Mouse (Mus musculus) heart, postnatal 25 days (tissue): ENCODE data around the gene Cdk5r1. TPM values are rescaled to one million over a fixed set of nuclear protein-coding genes. Genes with fewer than 3 reads are reported as not detected.

Experiments used
- DNase-seq: peaks from one replicate; pipeline ENCODE4 v3.0.0; 2022; ENCODE audit warnings: low spot score
- intact Hi-C: fragments of 180-260 bp; cut with DNase I; formaldehyde crosslinking; loops from one replicate; pipeline ENCODE4 v1.15.1; 2025
- total RNA-seq, 2 experiments: library from RNA; stranded (reverse); gene quantifications; 2 replicates each; pipeline ENCODE4 v1.2.3; 2021

Gene Cdk5r1
- total RNA-seq, 2 experiments from 2014 or later = 1.7 to 2.4 TPM

DNA sequence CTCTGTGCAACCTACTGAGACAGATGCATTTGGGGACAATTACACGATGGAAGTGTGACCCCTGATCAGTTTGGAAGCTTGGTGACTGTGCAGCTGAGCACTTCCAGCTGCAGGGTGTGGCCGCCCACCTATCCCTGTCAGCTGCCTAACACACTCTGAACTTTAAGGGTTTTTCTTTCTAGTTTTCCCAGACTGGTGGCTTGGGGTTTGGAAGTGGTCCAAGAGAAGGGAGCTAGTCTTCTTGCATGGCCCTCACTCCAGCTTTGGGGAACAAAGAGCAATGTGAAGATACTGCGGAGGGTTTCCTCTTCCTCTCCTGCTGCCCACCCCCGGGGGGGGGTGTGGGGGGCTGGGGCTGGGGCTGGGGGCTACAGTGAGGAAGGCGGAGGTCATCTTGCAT lies 2.6 kb downstream of the Cdk5r1 start:
- intact Hi-C loops = loop anchor here (5.0 kb wide), 2 partner anchors 43 to 123 kb away; no protein-coding TSS in a partner anchor
- DNase-seq = no peak

DNA sequence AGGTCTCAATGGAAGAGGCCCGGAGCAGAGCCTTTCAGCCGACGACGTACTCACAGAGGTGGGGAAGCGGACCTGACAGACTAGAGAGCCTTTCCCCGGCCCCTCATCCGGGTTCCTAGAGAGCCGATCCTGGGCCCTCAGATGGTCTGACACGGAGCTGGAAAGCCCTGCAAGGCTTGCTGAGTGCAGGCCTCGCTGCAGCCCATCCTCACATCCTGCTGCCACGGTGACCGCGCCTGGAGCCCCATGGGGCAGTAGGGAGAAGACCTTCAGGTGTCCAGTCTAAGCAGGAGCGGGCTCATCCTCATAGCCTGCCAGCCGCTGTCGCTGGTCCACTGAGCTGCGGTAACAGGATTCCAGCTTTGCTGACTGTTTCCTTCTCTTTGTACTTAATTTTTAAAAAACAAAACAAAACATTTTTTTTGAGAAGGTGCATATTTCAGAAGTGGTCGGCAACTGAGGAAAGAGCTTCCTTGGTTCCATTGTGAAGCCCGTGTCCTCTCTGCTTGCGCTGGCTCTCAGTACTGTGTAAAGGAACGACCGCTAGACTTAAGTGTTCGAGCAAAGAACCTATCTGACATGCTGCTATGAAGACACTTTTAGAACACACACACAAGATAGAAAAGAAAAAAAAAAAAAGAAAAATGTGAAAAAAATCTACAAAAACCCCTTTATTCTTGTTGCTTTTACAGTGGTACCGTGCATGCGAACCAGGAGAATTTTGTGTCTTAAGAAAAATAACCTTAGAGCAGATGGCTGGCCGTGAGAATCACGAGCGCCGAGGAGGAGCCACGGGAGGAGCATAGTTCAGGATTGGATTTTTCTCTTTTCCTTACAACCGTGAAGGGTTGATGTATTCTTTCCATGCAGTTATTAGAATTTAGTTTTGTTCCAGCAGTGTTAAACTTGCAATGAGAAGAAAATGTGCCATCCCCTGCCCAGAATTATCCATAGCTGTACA lies 3.4 kb downstream of the Cdk5r1 start:
- DNase-seq = no peak
- intact Hi-C loops = loop anchor here (5.0 kb wide), 2 partner anchors 42 to 122 kb away; no protein-coding TSS in a partner anchor

DNA sequence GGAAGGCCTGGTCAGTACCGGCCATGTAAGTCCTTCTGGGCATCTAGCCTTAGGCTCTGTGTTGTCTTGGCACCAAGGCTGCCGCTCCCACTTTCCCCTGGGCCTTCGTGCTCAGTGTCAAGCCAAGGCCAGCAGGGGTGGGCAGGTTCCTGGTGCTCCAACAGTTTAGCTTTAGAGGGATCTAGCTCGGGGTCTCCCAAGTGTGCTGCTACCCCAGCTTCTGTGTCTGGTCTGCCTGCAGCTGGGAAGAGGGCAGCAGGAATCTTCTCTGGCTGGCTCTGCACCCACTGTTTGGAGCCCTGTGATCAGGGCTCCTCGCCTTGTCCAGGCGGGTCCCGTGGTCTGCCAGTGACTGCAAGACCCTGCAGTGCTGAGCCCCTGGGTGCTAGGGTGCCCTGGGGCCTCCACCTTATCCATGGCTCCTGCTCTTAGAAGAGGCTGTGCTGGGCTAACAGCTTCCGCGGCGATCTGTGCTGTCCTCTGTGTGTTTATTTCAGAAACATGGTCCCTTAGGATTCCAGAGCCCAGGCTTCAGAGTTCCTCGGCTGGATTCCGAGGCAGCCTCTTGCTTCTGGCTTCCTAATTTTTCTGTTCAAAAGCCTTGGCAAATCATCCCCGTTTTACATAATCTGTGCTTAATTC lies 4.7 kb downstream of the Cdk5r1 start:
- DNase-seq = no peak
- intact Hi-C loops = no loop called here

DNA sequence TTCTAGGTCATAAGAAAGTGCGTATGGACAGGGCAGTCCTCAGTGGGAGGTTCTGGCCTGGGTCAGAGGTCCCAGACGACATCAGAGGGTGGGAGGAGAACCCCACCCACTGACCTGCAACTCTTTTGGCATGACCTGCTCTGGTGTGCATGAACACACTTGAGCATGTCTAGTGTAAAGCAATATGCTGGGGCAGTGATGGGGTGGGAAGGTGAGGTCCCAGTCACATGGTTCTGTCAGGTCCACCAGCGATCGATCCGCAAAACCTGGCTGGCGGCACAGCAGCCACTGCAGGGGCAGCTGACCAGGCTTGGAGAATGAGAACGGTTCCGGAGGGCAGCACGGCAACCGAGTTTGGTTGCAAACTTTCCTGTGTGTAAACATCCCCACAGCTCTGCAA lies 5.5 kb downstream of the Cdk5r1 start:
- intact Hi-C loops = no loop called here
- DNase-seq = no peak

DNA sequence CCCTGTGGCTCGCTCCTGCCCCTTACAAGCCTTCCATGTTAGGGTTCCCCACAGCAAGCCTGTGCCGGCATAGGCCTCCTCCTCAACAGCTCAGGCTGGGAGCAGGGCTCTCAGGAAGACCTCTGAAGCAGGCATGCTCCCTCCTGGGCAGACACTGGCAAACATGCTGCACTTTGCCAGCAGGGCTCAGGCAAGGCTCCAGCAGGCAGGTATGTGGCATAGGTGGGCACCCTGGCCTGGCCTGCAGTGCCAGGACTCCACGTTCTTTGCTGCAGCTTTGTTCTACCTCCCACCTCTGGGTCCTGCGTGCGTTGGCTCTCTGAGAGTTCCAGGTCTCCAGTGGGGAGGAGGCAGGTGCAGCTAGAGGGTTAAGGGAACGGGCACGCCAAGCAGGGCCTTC lies 6.1 kb downstream of the Cdk5r1 start:
- intact Hi-C loops = no loop called here
- DNase-seq = no peak

DNA sequence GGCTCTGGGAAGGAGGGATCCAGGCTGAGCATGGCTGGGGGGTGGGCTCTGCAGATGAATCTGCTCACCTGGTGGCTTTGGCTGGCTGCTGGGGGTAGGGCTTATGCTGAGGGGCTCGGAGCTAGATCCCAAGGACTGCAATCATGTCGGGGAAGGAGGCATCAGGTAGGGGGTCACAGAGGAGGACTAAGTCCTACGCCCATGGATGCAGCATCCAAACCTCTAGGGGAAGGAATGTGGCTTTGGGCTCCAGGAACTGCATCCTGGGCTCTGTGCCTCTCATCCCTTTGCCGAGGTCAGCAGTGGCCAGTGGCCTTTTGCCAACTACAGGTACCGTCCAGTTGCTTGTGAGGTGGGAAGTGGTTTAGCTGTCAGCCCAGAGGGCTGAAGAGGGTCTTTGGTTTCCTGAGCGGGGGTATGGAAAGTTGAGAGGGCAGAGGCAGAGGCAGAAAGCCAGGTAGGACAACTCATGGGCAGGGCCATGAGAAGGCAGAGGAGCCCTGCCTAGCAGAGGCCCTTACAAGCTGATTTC lies 6.8 kb downstream of the Cdk5r1 start:
- intact Hi-C loops = no loop called here
- DNase-seq = no peak

DNA sequence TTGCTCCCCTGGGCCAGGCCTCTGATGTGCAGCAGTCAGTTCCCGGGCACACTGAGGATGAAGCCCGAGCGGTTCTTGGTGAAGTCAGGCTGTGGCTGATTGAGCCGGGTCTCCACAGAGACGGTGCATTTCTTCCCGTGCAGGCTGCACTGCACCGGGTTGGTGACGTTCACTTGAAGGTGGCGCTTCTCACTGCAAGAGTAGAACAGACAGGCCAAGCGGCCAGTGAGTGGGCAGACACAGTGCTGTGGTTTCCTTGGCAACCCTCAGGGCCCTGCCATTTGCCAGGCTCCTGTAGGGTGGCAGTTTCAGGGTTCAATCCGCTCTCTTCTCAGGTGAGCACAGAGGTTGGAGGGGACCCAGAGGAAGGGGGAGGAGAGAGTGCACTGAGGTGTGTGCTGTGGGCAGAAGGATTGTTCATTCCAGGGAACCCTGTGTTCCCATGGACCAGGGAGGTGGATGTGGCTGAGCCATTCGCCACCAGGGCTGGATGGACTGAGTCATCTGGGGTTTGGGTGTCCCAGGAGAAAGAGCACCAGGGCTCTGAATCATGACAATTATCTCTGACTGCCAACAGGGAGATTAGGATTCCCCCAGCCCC lies 7.5 kb downstream of the Cdk5r1 start:
- DNase-seq = no peak
- intact Hi-C loops = no loop called here

DNA sequence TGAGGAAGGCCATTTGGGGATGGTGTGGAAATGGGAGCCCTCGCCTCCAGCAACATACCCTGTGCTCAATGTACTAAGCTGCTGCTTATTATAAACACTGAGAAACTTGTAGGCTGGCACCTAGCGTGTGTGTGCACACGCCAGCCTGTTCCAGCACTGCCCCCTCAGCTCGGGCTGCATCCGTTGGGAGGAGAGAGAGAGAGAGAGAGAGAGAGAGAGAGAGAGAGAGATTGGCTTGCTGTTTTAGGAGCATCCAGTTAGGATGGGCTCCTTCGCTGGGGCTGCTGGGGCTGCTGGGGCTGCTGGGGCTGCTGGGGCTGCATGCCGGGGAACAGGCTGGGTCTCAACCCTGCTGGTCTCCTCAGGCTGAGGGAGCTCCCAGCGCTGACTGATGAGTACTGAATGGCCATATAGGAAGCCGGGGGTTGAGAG lies 8.3 kb downstream of the Cdk5r1 start:
- no peak for DNase-seq
- intact Hi-C loops = no loop called here

DNA sequence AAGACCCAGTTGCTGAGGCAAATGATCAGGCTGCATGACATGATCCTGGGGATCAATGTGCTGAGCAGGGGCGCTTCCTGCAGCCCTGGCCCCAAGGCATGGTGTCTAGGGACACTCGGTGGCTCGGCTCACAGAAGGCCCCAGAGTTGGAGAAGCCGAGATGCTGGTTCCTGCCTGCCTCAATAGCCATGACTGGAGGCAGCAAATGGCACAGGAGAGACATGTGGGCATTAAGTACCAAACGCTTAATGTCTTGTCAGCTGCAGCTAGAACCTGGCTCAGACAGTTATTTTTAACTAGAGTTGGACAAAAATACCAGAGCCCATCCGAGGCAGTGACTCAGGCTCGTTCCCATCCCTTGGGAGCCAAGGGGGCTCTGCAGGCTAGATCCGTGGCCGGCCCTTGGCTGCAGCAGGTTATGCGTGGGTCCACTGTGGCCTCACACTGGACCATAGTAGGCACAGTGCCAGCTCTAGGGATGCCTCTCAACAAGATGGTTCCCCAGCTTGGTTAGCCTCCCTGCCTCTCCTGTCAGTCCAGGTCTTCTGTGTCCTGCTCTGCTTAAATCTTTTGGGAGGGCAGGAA lies 8.9 kb downstream of the Cdk5r1 start:
- DNase-seq = no peak
- intact Hi-C loops = no loop called here

DNA sequence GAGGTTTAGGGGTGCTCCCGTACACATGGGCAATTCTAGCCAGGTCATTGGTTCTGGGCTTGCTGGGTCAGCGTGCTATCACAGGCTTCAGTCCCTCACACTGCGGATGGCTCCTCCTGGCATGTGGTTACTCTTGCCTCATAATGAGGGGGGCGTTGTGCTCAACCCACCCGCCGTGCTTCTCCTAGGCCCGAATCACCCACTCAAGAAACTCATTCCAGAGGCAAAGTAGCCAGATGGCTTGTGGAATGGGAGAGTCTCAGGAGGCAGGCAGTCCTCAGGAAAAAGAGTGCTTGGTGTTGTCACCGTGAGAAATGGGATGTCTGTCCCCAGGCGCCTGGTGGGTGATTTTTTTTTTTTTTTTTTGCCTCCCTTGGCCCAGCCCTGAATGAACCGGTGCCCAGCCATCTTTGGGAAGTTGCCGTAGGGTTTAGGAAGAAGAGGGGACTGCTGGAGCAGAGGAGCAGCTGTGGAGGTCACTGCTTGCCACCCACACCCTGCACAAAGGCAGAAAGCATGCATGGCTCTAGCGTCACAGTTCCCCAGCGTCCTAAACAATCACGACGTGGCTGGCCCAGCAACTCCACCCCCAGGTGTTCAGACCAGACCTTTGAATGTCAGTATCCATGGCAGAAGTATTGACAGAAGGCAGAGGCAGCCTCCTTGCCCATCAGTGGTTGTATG lies 11.2 kb downstream of the Cdk5r1 start:
- intact Hi-C loops = no loop called here

DNA sequence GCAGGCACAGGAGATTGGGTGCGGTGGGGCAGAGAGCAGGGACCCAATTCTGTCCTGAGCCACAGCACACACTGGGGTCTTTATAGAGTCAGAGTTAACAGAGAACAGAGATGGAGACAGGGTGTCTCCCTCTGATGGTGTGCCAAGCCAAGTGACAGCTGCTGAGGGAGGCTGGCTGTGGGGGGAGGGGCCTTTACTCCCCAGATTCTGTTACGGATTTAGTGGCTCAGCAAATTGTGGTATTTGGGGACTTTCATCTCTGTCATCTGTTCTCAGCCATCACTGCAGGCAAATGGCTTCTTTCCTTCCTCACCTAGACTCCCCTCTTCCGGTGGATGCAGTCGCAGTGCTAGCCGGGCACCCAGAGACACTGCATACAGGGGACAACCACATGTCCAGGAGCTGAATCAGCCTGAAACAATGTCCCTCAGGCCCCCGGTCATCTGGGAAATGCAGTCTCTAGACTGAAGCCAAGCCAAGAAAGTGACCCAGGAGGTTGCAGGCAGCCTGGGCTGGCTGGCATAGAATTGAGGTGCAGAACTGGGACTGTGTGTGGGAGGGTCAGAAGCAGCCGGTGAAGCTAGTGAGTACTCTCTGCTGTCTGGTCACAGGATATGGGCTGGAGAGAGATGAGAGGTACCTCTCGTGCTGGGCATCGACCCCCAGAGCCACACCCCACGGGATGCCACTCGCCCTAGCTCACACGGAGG lies 12.5 kb downstream of the Cdk5r1 start:
- intact Hi-C loops = no loop called here
- DNase-seq = no peak

More for the DNA sequence above, 11.2 kb downstream of the Cdk5r1 start:
- DNase-seq = no peak

DNA sequence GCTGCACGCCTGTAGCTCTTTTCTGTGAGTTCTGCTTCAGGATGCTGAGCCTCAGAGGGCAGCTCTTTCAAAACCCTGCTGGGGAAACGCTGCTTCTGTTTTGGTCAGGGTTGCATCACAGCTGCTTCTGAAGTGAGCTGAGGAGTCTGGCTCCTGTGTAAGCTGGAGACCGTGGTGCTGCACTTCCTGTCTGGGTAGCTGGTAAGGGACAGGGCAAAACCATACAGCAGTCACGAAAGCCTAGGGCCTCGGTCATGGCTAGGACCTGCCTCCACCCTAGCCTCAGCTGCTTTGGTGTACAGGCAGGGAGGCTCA lies 13.0 kb downstream of the Cdk5r1 start:
- intact Hi-C loops = no loop called here
- no peak for DNase-seq

DNA sequence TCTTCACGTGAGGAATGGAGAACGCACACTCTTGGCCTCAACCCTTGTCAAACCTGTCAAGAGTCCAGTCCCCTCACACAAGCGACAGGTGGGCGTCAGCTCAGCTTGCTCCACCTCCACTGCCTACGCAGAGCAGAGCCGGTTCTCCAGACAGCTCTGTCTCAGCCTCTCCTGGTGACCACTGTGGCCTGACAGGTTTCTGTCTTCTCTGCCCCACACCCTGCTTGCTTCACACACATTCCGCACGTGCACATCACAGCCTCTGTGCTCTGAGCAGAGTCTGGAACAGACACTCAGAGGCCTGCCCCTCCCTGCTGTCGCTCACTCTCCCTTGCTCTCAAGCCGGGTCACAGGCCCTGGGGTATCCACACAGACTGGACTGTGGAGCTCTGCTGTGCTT lies 14.0 kb downstream of the Cdk5r1 start:
- intact Hi-C loops = no loop called here
- DNase-seq = no peak

DNA sequence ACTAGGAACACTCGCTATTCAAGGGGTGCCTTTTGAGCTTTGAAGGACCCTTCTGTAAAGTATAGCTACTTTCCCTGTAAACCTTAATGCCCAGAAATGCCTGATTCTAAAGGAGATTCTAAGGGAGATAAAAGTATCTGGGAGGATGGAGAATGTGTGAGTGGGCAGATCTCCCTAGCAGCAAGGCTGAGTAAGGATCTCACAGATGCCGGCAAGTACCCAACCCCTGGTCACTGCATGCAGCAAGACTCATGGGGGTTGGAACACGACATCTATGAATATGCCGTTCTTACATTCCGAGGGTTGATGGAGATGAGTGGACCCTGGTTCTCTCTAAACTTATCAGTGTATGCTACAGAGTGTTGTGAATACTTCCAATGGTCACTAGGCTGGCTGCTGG lies 16.4 kb downstream of the Cdk5r1 start:
- DNase-seq = no peak

DNA sequence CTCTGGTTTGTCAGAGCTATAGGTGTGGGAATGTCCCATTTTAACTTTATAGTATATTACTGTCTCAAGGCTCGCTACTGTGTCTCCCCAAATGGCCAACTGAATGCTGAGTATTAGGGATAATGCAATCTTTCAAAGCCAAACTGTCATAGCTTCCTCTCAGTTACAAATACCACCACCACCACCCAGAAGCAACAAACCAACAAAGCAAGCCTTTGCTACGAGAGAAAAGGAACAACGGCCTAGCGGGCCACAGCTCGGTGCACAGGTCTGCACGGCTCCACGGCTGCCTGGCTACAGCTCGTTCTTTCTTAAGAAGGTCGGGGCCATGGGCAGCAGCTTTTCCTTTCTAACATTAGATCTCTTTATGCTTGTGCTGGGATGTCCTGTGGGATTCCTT lies 18.0 kb downstream of the Cdk5r1 start:
- intact Hi-C loops = no loop called here
- DNase-seq = no peak

More for the DNA sequence above, 16.4 kb downstream of the Cdk5r1 start:
- intact Hi-C loops = no loop called here

DNA sequence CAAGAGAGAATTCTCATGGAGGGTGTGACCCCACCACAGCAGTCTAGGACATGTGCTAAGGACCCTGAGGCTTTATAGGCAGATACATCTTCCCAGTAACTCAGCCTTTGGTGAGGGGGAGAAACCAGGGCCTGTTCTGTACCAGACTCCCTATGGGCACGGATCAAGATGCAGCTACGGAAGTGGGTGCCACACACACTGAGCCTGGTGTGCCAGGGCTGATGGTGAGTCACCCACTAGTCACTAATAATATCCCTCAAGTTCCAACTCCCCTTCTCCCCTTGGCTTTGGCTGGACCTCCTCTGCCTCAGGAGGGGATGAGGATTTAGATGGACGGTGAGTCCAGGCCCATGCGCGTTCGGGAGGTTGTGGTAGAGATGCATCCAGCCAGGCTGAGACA lies 19.1 kb downstream of the Cdk5r1 start:
- no peak for DNase-seq
- intact Hi-C loops = no loop called here

DNA sequence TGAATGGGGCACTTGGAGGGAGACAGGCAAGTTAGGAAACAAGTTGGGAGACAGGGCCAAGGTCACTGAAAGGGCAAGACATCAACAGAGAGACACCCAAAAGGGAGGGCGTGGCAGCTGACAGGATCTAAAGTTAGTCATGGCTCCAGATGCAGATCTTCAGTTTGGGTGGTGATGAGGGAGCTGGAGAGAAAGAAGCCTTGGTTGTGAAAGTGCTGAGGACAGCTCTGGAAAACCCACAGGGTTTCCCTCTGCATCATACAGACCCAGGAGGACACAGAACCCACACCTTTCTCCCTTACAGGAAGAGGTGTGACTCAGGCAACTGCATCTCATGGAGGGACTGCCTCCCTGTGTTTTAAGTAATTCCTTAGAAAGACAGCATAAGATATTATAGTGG lies 19.8 kb downstream of the Cdk5r1 start:
- intact Hi-C loops = no loop called here

DNA sequence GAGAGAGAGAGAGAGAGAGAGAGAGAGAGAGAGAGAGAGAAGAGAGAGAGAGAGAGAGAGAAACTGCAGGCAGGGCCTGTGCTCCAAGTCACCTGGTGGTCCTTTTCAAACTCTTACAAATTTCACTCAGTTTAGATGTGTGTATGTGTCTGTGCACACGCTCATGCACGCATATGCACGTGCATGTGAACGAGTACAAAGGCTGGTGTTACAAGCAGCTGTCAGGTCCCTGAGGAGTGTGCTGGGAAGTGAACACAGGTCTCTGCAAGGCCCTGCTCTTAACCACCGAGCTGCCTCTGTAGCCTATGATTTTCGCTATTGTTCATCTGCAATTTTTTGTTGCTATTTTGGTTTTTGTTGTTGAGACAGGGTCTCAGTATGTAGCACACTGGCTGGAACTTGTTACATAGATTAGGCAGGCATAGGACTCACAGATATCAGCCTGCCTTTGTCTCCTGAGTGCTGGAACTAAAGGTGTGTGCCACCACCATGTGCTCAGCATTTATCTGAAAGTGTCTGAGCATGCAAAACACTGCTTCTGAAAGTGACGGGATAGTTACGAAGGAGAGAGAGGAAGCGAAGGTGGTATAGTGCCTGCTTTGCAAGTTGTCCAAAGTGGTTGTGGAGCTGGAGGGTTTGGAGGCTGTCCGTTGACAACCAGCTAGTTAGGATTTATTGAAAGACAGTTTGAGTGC lies 20.5 kb downstream of the Cdk5r1 start:
- no peak for DNase-seq
- intact Hi-C loops = no loop called here

More for the DNA sequence above, 19.8 kb downstream of the Cdk5r1 start:
- DNase-seq = no peak
